Mouse (Mus musculus): ENCODE measurements around the gene Ryr2. TPM values are rescaled to one million over a fixed set of nuclear protein-coding genes. Genes with fewer than 3 reads are reported as not detected.

Ryr2 gene
- polyA plus RNA-seq, 1 experiment = not detected

GRCm38 (mm10) chr13:11985056-11985455 is 121.7 kb downstream of the Ryr2 start:
- TF ChIP-seq MAX (IDR thresholded peaks at IDR 0.05) = no peak
- no peaks in the 10 kb centered on the region for H3K36me3 ChIP-seq (ENCODE audit: control insufficient read depth, insufficient read depth)

GRCm38 (mm10) chr13:11978997-11979396 is 127.7 kb downstream of the Ryr2 start:
- H3K79me3 ChIP-seq (ENCODE audit: low read depth) = no peaks in the 10 kb centered on the region
- no peak overlapping the region for H3ac ChIP-seq (ENCODE audit: control insufficient read depth, insufficient read length, low read depth)
- H3K36me3 ChIP-seq (ENCODE audit: control insufficient read depth, insufficient read depth) = no peaks in the 10 kb centered on the region
- TF ChIP-seq FOSL1 (IDR thresholded peaks at IDR 0.05; ENCODE audit: insufficient read depth, low read length, poor library complexity, severe bottlenecking) (no peak), MAX (IDR thresholded peaks at IDR 0.05) (no peak), MYOD1 (IDR thresholded peaks at IDR 0.05; ENCODE audit: control insufficient read depth, insufficient read length, low read depth) (no peak), CEBPB (IDR thresholded peaks at IDR 0.05; ENCODE audit: low read depth) (no peak), CTCF (IDR thresholded peaks at IDR 0.05; ENCODE audit: control insufficient read depth, insufficient read depth, insufficient read length) (no peak), MYOG (IDR thresholded peaks at IDR 0.05; ENCODE audit: control insufficient read depth, extremely low read depth, insufficient read length) (no peak), USF1 (IDR thresholded peaks at IDR 0.05; ENCODE audit: low read depth) (no peak)
- H3K79me2 ChIP-seq (ENCODE audit: control insufficient read depth, insufficient read depth) = no peaks in the 10 kb centered on the region
- no peaks in the 10 kb centered on the region for H3K27me3 ChIP-seq (ENCODE audit: control insufficient read depth, insufficient read depth, insufficient read length)
- H3K4me3 ChIP-seq (ENCODE audit: insufficient read depth, poor library complexity, severe bottlenecking) = no peak overlapping the region

More at GRCm38 (mm10) chr13:11985056-11985455, 121.7 kb downstream of the Ryr2 start:
- Histone ChIP-seq H3K27me3 (ENCODE audit: control insufficient read depth, insufficient read depth, insufficient read length) (no peaks in the 10 kb centered on the region), H3ac (ENCODE audit: control insufficient read depth, insufficient read length, low read depth) (no peak overlapping the region), H3K4me3 (ENCODE audit: insufficient read depth, poor library complexity, severe bottlenecking) (no peak overlapping the region), H3K79me2 (ENCODE audit: control insufficient read depth, insufficient read depth) (no peaks in the 10 kb centered on the region), H3K79me3 (ENCODE audit: low read depth) (no peaks in the 10 kb centered on the region)

DNA sequence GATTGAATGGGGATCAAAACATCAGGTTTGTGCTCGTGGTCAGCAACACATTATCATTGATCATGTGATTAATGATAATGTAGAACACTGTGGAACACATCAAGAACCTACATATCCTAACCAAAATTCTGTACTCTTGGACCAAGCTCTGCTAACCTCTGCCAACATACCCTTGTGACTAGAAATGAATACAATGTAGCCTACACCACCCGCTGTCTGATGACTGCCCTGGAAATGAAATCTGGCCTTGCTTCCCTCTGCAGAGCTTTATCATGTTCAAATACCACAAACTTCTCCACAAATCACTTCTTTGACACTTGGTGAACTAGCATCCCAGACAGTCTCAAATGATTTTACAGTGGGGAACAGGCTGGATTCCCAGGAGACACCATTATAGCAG is 128.4 kb downstream of the Ryr2 start:
- Histone ChIP-seq H3K79me2 (ENCODE audit: control insufficient read depth, insufficient read depth) (no peaks in the 10 kb centered on the region), H3K79me3 (ENCODE audit: low read depth) (no peaks in the 10 kb centered on the region), H3ac (ENCODE audit: control insufficient read depth, insufficient read length, low read depth) (no peak overlapping the region)

DNA sequence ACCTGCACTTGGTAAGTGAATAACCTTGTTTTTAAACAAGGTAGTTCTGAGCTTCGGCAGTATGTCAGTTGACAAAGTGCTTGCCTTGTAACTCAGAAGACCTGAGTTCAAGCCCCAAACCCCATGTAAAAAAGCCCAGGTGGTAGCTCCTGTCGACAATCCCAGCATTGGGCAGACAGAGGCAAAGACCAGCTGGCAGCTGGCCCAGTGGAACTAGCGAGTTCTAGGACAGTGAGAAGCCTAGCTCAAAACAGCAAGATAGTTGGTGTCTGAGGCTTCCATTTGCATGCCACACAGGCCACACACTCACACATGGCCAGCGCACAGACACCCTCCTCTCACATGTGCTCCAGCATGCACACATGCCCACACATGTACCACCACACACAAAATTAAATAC is 129.1 kb downstream of the Ryr2 start:
- H3K79me3 ChIP-seq (ENCODE audit: low read depth) = no peaks in the 10 kb centered on the region
- TF ChIP-seq MYOD1 (IDR thresholded peaks at IDR 0.05; ENCODE audit: control insufficient read depth, insufficient read length, low read depth) (no peak), MAX (IDR thresholded peaks at IDR 0.05) (no peak)
- no peak overlapping the region for H3K4me3 ChIP-seq (ENCODE audit: insufficient read depth, poor library complexity, severe bottlenecking)
- no peaks in the 10 kb centered on the region for H3K36me3 ChIP-seq (ENCODE audit: control insufficient read depth, insufficient read depth)
- H3ac ChIP-seq (ENCODE audit: control insufficient read depth, insufficient read length, low read depth) = no peak overlapping the region
- H3K79me2 ChIP-seq (ENCODE audit: control insufficient read depth, insufficient read depth) = no peaks in the 10 kb centered on the region
- H3K27me3 ChIP-seq (ENCODE audit: control insufficient read depth, insufficient read depth, insufficient read length) = no peaks in the 10 kb centered on the region

More for the DNA sequence above, 128.4 kb downstream of the Ryr2 start:
- no peak for TF ChIP-seq USF1 (IDR thresholded peaks at IDR 0.05; ENCODE audit: low read depth)
- no peak for TF ChIP-seq MYOD1 (IDR thresholded peaks at IDR 0.05; ENCODE audit: control insufficient read depth, insufficient read length, low read depth)
- no peaks in the 10 kb centered on the region for H3K36me3 ChIP-seq (ENCODE audit: control insufficient read depth, insufficient read depth)
- no peak overlapping the region for H3K4me3 ChIP-seq (ENCODE audit: insufficient read depth, poor library complexity, severe bottlenecking)
- H3K27me3 ChIP-seq (ENCODE audit: control insufficient read depth, insufficient read depth, insufficient read length) = no peaks in the 10 kb centered on the region

- Histone ChIP-seq H3K27me3 (ENCODE audit: control insufficient read depth, insufficient read depth, insufficient read length) (no peaks in the 10 kb centered on the region), H3K79me3 (ENCODE audit: low read depth) (no peaks in the 10 kb centered on the region), H3ac (ENCODE audit: control insufficient read depth, insufficient read length, low read depth) (no peak overlapping the region), H3K79me2 (ENCODE audit: control insufficient read depth, insufficient read depth) (no peaks in the 10 kb centered on the region), H3K36me3 (ENCODE audit: control insufficient read depth, insufficient read depth) (no peaks in the 10 kb centered on the region), H3K4me3 (ENCODE audit: insufficient read depth, poor library complexity, severe bottlenecking) (no peak overlapping the region)
- TF ChIP-seq CTCF (IDR thresholded peaks at IDR 0.05; ENCODE audit: control insufficient read depth, insufficient read depth, insufficient read length) (no peak), MAX (IDR thresholded peaks at IDR 0.05) (no peak), MYOD1 (IDR thresholded peaks at IDR 0.05; ENCODE audit: control insufficient read depth, insufficient read length, low read depth) (no peak), USF1 (IDR thresholded peaks at IDR 0.05; ENCODE audit: low read depth) (no peak), MYOG (IDR thresholded peaks at IDR 0.05; ENCODE audit: control insufficient read depth, extremely low read depth, insufficient read length) (no peak), CEBPB (IDR thresholded peaks at IDR 0.05; ENCODE audit: low read depth) (no peak), FOSL1 (IDR thresholded peaks at IDR 0.05; ENCODE audit: insufficient read depth, low read length, poor library complexity, severe bottlenecking) (no peak)
Measured at GRCm38 (mm10) chr13:11964391-11964790, 142.4 kb downstream of the Ryr2 start.

DNA sequence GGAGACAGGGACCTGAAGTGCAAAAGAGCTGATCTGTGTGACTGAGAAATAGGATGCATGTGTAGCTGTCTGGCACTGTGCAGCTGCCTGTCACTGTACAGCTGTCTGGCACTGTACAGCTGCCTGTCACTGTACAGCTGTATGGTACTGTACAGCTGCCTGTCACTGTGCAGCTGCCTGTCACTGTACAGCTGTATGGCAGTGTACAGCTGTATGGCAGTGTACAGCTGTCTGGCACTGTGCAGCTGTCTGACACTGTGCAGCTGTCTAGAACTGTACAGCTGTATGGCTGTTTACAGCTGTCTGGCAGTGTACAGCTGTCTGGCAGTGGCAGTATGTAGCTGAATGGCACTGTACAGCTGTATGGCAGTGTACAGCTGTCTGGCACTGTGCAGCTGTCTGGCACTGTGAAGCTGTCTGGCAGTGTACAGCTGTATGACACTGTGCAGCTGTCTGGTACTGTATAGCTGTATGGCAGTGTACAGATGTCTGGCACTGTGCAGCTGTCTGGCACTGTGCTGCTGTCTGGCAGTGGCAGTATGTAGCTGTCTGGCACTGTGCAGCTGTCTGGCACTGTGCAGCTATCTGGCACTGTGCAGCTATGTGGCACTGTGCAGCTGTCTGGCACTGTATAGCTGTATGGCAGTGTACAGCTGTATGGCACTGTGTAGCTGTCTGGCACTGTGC is 147.1 kb downstream of the Ryr2 start:
- no peaks in the 10 kb centered on the region for H3K79me2 ChIP-seq (ENCODE audit: control insufficient read depth, insufficient read depth)
- no peak overlapping the region for H3K4me3 ChIP-seq (ENCODE audit: insufficient read depth, poor library complexity, severe bottlenecking)
- H3K27me3 ChIP-seq (ENCODE audit: control insufficient read depth, insufficient read depth, insufficient read length) = no peaks in the 10 kb centered on the region
- H3ac ChIP-seq (ENCODE audit: control insufficient read depth, insufficient read length, low read depth) = no peak overlapping the region
- TF ChIP-seq USF1 (IDR thresholded peaks at IDR 0.05; ENCODE audit: low read depth) = no peak
- TF ChIP-seq CEBPB (IDR thresholded peaks at IDR 0.05; ENCODE audit: low read depth) = no peak
- no peak for TF ChIP-seq MAX (IDR thresholded peaks at IDR 0.05)
- TF ChIP-seq FOSL1 (IDR thresholded peaks at IDR 0.05; ENCODE audit: insufficient read depth, low read length, poor library complexity, severe bottlenecking) = no peak
- no peak for TF ChIP-seq CTCF (IDR thresholded peaks at IDR 0.05; ENCODE audit: control insufficient read depth, insufficient read depth, insufficient read length)
- no peak for TF ChIP-seq MYOD1 (IDR thresholded peaks at IDR 0.05; ENCODE audit: control insufficient read depth, insufficient read length, low read depth)
- no peak for TF ChIP-seq MYOG (IDR thresholded peaks at IDR 0.05; ENCODE audit: control insufficient read depth, extremely low read depth, insufficient read length)
- H3K36me3 ChIP-seq (ENCODE audit: control insufficient read depth, insufficient read depth) = no peaks in the 10 kb centered on the region
- H3K79me3 ChIP-seq (ENCODE audit: low read depth) = no peaks in the 10 kb centered on the region
